Mouse (Mus musculus): ENCODE data around the gene Zfp385a.

DNA sequence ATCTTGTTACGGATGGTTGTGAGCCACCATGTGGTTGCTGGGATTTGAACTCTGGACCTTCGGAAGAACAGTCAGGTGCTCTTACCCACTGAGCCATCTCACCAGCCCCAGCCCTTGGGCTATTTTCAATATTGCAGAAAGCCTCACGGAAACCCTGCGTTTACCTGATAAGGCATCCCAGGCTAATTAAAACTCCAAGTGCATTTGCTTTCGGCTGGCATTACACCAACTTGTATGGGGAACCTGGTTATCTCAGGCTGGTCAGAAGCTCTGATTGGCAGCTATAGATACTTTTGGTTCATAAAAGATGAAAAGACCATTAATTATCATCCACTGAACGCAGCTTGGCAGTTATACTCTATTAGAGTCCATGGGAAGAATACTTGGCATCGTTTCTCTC lies 22.4 kb upstream of the Zfp385a start:
- TF ChIP-seq POLR2A (IDR thresholded peaks at IDR 0.05; ENCODE audit: borderline replicate concordance, extremely low read depth, low read depth, low read length) (no peak), CTCF (IDR thresholded peaks at IDR 0.05; ENCODE audit: insufficient read depth, low read length) (no peak)
